Mouse (Mus musculus) thymus, adult 2 months (tissue): ENCODE data around the gene Golph3.

Experiments used
- CTCF ChIP-seq: fragments of 200-500 bp; IDR thresholded peaks from 2 replicates; pipeline ENCODE4 v1.5.1; 2012; ENCODE audit warnings: mild to moderate bottlenecking, control low read depth, low read length, moderate library complexity, borderline replicate concordance; ENCODE audit not compliant: control insufficient read depth, poor library complexity, insufficient read depth; ENCODE audit errors: extremely low read depth
- POLR2A ChIP-seq: fragments of 200-500 bp; IDR thresholded peaks from 2 replicates; pipeline ENCODE4 v1.6.1; 2012; ENCODE audit warnings: mild to moderate bottlenecking, low read length, control low read depth, moderate library complexity; ENCODE audit not compliant: control insufficient read depth, poor library complexity, insufficient read depth; ENCODE audit errors: extremely low read depth

DNA sequence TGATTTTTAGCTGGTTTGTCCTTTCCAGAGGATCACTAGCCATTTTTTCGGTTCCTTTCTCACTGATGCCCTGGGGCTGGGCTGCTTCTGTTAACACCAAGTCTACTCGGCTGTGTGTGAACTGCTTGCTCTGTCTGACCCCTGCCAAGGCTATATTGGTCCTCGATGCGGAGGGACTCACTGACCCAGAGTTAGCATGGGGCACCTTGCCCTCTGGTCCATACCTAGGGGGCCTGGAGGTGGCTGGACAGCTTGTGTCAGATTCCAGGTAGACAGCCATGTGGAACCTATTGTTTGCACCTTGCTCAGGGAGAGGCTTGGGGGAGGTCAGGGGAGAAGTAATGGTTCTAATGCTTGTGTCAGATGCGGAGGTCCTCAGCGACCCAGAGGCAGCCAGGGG, 52.7 kb downstream of the Golph3 start:
- TF ChIP-seq POLR2A: no peak
- TF ChIP-seq CTCF: no peak
